Mouse (Mus musculus) left cerebral cortex, postnatal 10 days (tissue): ENCODE data around the gene Tmem139. TPM values are rescaled to one million over a fixed set of nuclear protein-coding genes. Genes with fewer than 3 reads are reported as not detected.

Experiments
- DNase-seq, 2 experiments: peaks; one replicate each; pipeline ENCODE4 v3.0.0; 2021 to 2022; ENCODE audit warnings: low spot score in 2 of 2, mixed read lengths in 1 of 2; ENCODE audit errors: extremely low spot score in 1 of 2
- intact Hi-C: fragments of 180-260 bp; cut with DNase I; formaldehyde crosslinking; loops from one replicate; pipeline ENCODE4 v1.15.1; 2025
- total RNA-seq, 2 experiments: library from RNA; stranded (reverse); gene quantifications; 2 replicates each; pipeline ENCODE4 v1.2.3; 2021

Tmem139 gene
- not detected for total RNA-seq

DNA sequence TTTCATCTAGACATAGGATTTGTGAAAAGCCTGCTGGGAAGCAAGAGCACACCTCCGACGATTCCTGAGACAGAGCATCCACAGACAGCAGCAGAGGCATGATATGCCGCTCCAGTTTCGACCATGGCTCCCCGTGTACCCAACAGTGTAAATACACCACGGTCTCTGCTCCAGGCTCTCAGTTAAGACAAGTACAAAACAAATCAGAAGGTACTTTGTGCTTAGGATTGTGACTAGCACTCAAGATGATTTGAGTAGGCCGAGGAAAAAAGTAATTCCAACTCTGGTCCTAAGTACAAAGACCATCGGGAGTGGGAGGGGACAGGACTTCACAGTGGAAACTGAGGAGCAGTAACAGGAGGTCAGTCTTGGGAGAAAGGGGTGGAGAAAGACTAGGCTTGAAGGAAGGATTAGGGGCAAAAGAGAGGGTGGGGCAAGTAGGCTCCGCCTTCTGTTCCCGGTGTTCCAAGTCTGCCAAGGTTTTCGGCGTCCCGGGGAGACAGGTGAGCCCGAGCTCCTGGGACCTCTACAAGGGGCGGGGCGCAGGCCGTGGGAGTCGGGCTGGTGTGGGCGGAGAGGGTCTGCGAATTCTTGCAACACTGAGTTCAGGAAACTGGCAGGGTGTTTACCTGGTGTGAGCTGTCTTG is at the start of gene Tmem139:
Tmem139 (plus strand) TSS at position 447 of the 647 bp plus-strand sequence.
- intact Hi-C loops: loop anchor here (5.0 kb wide), 1 partner anchor 34 kb away; no protein-coding TSS in a partner anchor
- DNase-seq: no peak

DNA sequence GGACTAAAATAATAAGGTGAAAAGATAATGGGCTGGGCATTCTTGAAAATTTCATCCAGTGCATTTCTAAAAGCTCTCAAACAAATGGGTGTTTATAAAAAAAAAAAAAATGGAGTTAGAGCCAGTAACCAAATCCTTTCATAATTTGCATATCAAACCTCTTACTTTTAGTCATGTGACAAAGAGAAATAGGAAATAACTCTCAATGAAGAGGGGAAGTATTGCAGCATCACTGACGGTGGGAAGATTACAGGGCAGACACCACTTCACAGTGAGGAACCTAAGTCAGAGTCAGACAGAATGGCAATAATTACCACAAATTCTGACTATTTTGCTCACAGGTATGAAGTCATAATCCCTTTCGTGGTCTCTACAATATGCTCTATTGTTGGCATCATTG is 46.7 kb upstream of the Tmem139 start, which contains the start of gene Tas2r144:
Tas2r144 (plus strand) TSS at position 301 of the 400 bp plus-strand sequence.
- intact Hi-C loops: no loop called here
- DNase-seq: no peak

DNA sequence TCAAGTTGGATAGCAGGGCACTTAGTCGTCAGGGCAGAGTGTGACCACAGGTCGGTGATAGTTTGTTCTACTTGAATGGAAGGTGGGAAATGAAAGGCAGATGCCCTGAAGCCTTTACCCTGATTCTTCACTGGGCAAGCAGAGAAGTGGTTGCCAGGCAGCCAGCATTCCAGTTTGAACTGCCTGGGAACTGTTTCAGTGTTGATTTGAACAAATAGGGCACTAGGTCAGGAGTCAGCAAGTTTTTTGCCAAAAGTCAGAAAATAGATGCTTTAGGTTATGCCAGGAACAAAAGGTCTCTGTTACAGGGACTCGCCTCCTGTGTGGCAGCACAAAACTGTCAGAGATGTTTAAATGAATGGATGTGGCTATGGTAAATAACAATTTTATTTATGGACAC is 39.5 kb upstream of the Tmem139 start:
- intact Hi-C loops: no loop called here
- DNase-seq: no peak

DNA sequence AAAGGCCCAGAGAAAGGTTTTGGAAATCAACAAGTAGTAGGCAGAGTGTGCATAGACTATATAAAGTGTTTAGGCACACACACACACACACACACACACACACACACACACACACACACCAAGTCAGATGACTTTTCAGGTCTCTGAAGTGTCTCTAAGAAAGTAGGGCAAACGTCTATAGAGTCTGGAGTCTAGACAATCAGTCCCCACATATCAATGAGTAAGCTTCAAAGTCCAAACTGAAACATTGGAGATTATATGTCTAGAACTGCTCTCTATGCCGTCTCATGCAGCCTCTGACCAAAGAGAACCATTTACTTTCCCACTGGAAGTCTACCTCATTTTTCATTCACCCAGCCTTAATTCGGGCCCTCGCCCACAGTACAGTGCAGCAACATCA is 36.7 kb upstream of the Tmem139 start:
- no peak for DNase-seq
- intact Hi-C loops: loop anchor here (5.0 kb wide), 1 partner anchor 37 kb away; the partner anchor contains the start of genes Casp2 and Tmem139

DNA sequence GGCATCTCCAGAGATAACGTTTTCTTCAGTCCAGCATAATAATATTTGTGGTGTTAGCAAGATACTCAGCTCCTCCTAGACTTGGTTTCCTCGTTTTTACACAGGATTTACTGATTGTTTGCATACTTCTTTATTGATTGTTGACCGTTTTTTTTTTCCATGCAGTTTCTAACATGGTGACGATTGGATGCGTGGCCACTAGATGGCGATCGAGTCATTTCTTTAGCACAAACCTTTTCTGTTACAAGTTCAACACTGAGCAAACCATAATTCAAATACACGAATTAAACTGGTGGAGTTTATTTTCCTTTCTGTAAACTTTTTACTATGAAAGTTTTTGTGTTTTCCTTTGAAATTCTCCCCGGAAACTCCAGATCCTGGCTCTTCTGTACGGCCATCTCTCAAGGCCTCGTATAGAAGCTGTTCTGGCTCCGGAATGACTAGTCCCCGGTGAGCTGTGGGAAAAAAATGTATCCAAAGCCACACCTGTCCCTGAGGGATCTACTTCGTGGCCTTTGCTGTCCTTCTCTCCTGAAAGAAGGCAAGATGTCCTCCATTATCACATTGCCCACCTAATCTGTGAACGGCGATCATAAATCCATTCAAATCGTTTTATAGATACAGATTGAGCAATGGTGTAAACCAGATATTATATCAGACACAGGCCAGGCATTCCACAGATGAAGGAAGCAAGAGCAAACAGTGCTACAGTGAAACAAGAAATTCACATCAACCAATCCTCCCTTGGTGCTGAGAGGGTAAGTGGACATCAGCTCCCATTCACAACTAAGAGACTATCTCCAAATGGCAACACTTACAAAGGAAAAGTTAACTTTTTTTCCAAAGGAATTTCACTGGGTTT is 34.3 kb upstream of the Tmem139 start:
- peak; percentile 39 to 54 for DNase-seq

DNA sequence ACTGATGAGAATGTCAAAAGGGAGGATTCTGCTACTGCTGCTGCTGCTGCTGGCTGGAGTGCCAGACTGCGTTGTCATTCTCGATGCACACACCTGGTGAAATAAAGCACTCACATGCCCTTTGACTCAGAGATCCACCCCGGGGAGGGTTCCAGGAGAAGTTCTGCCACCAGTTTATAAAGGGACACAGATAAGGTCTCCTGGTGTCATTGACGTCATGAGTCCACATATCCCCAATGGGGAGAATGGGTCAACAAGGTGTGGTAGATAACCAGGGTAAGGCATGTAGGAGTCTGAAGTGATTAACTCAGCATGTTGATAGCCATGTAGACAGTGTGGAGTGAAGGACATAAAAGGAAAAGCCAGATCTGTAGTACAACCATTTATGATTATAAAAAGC is 32.2 kb upstream of the Tmem139 start:
- intact Hi-C loops: loop anchor here (5.0 kb wide), 1 partner anchor 33 kb away; the partner anchor contains the start of genes Casp2 and Tmem139
- DNase-seq: no peak

More for the DNA sequence above, 34.3 kb upstream of the Tmem139 start:
- intact Hi-C loops: loop anchor here (2.0 to 5.0 kb wide), 2 partner anchors 35 to 355 kb away; partner anchors contain the start of genes Casp2 and Tmem139

DNA sequence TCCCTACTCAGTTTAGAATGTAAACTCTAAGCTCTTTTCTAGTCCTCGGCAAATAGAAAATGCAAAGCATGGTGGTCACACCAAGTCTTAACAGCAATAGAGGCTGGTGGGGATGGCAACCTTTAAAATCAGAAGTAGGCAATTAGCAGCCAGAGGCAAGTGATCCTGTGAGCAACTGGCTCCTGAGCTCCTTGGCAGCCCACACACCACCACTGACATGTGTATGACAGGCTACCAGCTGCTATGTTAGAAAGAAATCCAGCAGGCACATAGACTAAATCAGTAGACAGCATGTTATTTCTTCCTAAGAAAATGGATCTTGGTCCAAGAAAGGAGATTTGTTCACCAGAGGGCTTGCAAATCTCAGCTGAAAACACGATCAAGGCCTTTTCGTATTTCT is 30.6 kb upstream of the Tmem139 start:
- intact Hi-C loops: no loop called here
- DNase-seq: peak in 1 of 2 experiments; percentile 15

DNA sequence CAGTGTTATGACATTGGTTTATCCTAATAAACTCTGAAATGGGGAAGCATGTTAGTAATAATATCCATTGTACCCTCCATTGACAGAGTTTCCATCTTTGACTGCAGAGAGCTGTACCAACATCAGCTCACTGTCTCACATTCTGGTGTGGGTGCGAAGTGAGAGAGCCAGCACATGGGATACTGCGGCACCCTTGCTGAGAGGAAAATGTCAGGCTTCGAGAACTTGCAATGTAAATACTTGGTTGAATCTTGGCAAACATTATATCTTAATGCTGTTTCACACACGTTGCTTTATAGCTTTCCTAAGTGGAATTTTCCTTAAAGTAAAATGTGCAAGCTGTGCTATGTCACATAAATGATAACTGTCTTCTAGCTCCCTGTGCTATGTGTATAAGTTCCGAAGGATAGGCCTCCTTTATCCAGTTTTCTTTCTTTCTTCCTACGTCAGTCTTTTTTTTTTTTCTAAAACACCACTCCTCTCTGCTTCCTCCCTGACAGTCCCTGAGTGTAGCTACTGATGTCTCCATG is 24.4 kb upstream of the Tmem139 start:
- DNase-seq: no peak
- intact Hi-C loops: no loop called here

DNA sequence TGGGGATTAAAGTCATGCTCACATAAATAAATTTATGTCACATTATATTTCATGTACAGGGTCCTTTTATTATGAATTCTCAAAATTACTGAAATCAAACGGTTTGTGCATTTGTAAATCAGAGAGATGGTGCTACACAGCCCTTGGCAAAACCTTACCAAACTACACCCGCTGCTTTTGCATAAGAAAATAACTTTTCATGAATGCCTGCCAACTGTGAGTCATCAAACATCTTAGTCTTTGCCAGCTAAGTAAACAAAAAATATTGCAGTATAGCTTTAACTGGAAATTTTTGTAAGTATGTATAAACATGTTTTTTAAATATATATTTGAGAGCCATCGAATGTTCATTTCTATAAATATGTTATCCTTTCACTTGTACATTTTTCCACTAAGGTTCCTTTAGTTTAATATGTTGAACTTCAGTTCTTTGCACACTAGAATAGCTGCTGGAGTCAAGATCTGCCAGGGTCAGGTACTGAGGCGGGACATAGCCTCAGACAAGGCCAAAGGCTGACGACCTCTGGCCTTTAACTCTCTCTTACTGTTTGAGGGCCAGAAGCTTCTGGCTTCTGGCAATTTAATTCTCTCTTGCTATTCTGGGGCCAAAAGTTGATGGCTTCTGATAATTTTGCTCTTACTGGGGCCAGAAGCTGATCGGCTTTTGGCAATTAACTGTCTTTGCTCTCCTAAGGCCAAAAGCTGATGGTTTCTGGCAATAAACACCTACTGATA is 20.3 kb upstream of the Tmem139 start:
- DNase-seq: no peak
- intact Hi-C loops: no loop called here

DNA sequence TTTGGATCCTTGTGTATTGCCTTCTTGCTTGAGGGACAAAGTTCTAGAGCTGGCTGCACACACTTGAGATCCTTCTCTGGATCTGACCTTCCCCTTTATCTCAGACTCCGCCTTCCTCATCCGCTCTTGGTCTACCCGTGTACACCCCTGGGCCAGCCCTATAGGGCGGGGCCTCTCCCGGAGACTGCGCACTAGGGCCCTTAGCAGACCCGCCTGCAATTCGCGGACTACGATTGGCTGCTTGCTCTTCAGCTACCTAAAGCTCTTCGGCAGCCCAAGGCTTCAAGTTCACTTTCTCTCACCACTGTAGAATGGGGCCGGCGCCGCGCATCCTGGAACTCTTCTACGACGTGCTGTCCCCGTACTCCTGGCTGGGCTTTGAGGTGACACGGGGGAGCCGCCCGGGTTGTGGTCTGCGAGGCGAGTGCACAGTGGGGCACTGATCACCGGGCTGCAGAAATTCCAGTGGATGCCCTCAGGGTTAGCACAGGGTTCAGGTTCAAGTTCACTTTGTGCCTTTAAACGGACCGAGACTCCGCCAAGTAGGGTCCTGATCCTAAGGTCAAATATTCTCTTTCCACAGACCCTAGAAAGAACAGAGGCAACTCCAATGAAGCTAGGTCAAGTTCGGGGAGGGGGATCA is 15.9 kb upstream of the Tmem139 start, which contains the start of gene Gstk1:
Gstk1 (plus strand) TSS at position 225 of the 643 bp plus-strand sequence.
- DNase-seq: peak; percentile 51 to 88
- intact Hi-C loops: no loop called here

DNA sequence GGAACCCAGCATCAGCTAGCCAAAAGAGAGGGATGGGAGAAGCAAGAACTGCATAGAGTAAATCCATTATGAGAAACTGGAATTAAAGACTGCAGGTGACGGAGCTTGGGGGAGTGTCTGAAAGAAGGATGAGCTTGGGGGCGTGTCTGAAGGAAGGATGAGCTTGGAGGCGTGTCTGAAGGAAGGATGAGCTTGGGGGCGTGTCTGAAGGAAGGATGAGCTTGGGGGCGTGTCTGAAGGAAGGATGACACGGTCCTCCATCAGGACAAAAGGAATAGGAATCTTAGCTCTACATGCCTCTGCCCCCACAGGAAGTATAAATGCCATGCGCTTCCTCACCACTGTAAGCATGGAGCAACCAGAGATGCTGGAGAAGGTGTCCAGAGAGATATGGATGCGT is 14.6 kb upstream of the Tmem139 start:
- DNase-seq: peak in 1 of 2 experiments; percentile 49

DNA sequence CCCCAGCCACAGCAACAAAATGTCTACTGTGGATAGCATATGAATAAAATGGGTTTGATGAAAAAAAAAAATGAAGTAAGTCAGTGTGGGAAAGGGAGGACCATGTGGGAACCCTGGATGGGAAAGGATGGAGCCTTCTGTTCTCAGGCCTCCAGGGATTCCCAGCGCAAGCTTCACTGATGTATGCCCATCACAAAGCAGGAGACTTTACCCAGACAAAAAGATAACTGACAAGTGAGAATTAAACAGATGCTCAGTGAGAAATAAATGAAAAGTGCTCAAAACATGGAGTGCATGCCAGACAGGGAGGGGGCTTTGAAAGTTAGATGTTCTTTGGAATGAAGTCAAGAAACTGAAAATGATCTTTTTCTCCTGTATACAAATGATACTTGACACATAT is 13.8 kb upstream of the Tmem139 start:
- intact Hi-C loops: no loop called here
- DNase-seq: no peak

More for the DNA sequence above, 14.6 kb upstream of the Tmem139 start:
- intact Hi-C loops: no loop called here

DNA sequence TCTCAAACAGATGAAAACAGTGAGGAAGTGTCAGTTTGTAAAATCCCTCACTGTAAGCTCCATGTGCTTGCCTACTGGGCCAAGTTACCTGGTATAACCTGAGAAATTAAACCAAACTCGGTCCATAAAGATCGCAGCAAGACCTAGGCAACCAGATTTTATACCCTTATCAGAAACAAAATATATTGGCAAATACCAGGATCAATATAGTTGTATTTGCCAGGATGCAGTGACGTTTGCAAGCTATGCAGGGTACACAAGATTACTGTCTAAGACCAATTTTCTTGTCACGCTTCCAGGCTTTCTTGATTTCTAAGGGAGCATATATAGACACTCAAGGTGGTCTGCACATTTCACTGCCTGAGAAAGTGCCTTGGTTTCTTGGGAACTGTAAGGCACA is 10.0 kb upstream of the Tmem139 start:
- no peak for DNase-seq
- intact Hi-C loops: no loop called here

DNA sequence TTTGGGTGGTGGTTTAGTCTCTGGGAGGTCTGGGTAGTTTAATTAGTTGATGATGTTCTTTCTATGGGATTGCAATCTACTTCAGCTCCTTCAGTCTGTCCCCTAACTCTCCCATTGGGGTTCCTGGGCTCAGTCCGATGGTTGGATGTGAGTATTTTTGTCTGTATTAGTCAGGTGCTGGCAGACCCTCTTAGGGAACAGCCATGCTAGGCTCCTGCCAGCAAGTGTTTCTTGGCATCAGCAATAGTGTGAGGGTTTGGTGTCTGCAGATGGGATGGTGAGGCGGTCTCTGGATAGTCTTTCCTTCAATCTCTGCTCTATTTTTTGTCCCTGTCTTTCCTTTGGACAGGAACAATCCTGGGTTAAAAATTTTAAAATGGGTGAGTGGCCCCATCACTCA is 8.7 kb upstream of the Tmem139 start:
- no peak for DNase-seq
- intact Hi-C loops: no loop called here

DNA sequence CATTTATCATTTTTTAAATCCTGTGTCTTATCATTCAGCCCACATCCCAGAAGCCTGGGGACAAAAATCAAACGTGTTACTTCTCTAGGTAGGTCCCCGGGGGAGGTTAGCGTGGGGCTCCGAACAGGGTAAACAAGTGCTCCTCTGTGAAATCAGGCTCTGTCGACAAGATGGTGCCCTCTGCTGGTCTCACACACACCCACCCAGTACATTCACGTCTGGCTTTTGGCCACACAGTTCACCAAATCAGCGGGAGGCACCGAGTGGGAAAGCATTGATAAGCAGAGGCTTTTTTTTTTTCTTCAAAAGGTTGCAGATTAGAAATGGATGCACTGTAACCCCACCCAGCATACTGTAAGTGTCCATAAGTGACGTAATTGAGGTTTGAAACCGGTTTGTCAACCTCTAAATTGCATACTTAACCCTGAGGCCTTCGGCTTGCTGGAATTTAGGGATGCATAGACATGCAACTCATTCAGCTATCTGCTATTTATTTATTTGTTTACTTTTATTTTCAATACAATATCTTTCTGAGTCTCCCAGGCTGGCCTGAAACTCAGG is 4.4 kb upstream of the Tmem139 start:
- peak in 1 of 2 experiments; percentile 48 for DNase-seq
- intact Hi-C loops: no loop called here

DNA sequence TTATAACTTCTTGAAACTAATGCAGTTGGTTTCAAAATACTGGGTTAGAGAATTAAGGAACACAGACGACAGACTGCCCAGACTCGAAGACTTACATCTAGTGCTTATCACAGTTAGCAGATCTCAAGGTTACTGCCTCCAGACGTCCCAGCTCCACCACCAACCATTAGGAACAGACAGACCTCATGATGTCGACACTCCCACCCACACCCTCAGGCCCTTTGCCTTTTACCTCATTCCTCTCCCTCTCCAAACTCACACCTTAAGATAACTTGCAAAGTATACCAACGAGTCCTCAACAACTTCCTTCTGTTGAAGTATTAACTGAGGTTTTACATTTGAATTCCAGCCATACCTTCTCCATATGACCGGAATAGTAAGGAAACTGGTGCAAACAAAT is 1.3 kb upstream of the Tmem139 start:
- intact Hi-C loops: loop anchor here (5.0 kb wide), 1 partner anchor 33 kb away; no protein-coding TSS in a partner anchor

DNA sequence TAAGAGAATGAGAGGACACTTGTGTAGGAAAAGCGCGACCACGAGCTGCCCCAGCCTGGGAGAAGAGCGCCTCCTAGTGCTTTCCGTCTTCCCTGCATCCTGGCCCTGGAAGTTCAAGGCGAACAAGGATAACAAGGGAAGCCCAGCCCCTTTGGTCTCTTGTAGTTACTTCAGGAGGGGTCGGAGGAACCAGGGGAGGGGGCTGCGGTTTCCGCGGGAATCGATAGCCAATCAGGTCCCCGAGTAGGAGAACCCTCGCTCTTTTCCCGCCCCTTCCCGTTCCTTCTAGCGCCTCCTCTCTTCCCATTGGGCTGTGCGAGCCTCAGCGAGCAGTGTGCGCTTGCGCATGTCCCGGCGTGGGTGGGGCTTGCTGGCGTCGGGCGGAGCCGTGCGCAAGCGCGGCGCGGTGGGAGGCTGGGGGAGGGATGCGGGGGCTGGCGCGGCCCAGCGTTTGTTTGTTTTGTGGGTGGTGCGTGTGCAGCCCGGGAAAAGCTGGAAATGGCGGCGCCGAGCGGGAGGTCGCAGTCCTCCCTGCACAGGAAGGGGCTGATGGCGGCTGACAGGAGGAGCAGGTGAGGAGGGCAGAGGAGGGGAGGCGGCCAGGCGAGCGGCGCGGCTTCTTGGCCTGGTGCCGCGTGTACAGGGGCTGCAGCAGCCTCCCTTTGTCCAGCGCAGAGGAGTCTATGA is 3.0 kb downstream of the Tmem139 start, which contains the start of gene Casp2:
Casp2 (plus strand) TSS at position 360 of the 687 bp plus-strand sequence.
- intact Hi-C loops: loop anchor here (5.0 kb wide), 3 partner anchors 37 to 657 kb away; partner anchors contain the start of genes Ephb6 and Fam131b
- DNase-seq: peak; percentile 98 to 99

More for the DNA sequence above, 1.3 kb upstream of the Tmem139 start:
- DNase-seq: no peak
